Comparison of ENCODE assay signal across 8 mouse cellular contexts in genomic region chr11:102445891-102446361, GRCm38 (mm10). TPM values are rescaled to one million over a fixed set of nuclear protein-coding genes. Genes with fewer than 3 reads are reported as not detected.
DNase-seq lines count a peak whose midpoint lies in the region; ATAC-seq and TF ChIP-seq lines count a peak whose summit lies in the region.

No protein-coding gene starts in this region.

- peak; percentile 5; the same call in 1 of the 2 replicates for ATAC-seq in heart, embryonic 11.5 days (replicated peaks; ENCODE audit: insufficient number of reproducible peaks, low FRiP score, low TSS enrichment)
- peak; percentile 21 for ATAC-seq in neural tube, embryonic 15.5 days (ENCODE audit: low FRiP score)

- 10% methylated on average over 7 of the region's 7 CpGs for WGBS in heart, embryonic 11.5 days (ENCODE audit: insufficient replicate concordance)
- 10% methylated on average over 7 of the region's 7 CpGs for WGBS in neural tube, embryonic 15.5 days

- H3K9me3 ChIP-seq in heart, embryonic 11.5 days (replicated peaks; ENCODE audit: control insufficient read depth, low read length): no peaks in the 10 kb centered on the region
- H3K9me3 ChIP-seq in neural tube, embryonic 15.5 days (replicated peaks): no peaks in the 10 kb centered on the region

- H3K4me3 ChIP-seq in layer of hippocampus, adult 2 months: peak overlapping the region; percentile 85
- peak overlapping the region; percentile 87 for H3K4me3 ChIP-seq in heart, embryonic 11.5 days (ENCODE audit: low read depth, low read length)
- peak overlapping the region; percentile 96 for H3K4me3 ChIP-seq in neural tube, embryonic 15.5 days (replicated peaks)

- H3K4me1 ChIP-seq in heart, embryonic 11.5 days (ENCODE audit: control insufficient read depth, insufficient read depth, low read length): peaks cover 43% of the 10 kb centered on the region
- peaks cover 42% of the 10 kb centered on the region for H3K4me1 ChIP-seq in neural tube, embryonic 15.5 days

- peak in 1 of 2 experiments; percentile 36 for DNase-seq in layer of hippocampus, adult 2 months (ENCODE audit: low spot score in 2 of 2)
- DNase-seq in layer of hippocampus, adult 9-11 months: no peak
- peak; percentile 80 for DNase-seq in cerebellum, adult 9-11 months
- DNase-seq in kidney, postnatal 4 days: peak; percentile 78 to 83
- DNase-seq in c-Kit-positive CD71-positive TER-119-positive erythroid progenitor cells, embryonic 14.5 days (ENCODE audit: low spot score): no peak
- DNase-seq in urinary bladder, postnatal 14 days (ENCODE audit: low spot score): no peak

- H3K27me3 ChIP-seq in heart, embryonic 11.5 days (ENCODE audit: control insufficient read depth, insufficient read depth, low read length): peaks cover 8% of the 10 kb centered on the region
- H3K27me3 ChIP-seq in neural tube, embryonic 15.5 days (replicated peaks): 0 out of 2 replicates have a peak, but pooled peaks cover under 1% of the 10 kb centered on the region

- peak overlapping the region; percentile 97 for H3K27ac ChIP-seq in layer of hippocampus, adult 2 months
- peak overlapping the region; percentile 76 for H3K27ac ChIP-seq in heart, embryonic 11.5 days (ENCODE audit: low read depth, low read length)
- peak overlapping the region; percentile 98 for H3K27ac ChIP-seq in neural tube, embryonic 15.5 days (replicated peaks)

- no peak for TF ChIP-seq CTCF in layer of hippocampus, adult 2 months (conservative IDR thresholded peaks at IDR 0.05)

- peaks cover 7% of the 10 kb centered on the region for H3K36me3 ChIP-seq in heart, embryonic 11.5 days (ENCODE audit: control insufficient read depth, insufficient read depth, low read length)
- H3K36me3 ChIP-seq in neural tube, embryonic 15.5 days: peaks cover 26% of the 10 kb centered on the region

- H3K4me2 ChIP-seq in heart, embryonic 11.5 days: peak overlapping the region; percentile 94
- H3K4me2 ChIP-seq in neural tube, embryonic 15.5 days: peak overlapping the region; percentile 87

- 0 out of 2 replicates have a peak overlapping the region, but pooled peaks have one; percentile 43 for H3K9ac ChIP-seq in heart, embryonic 11.5 days (ENCODE audit: low read depth, low read length)
- H3K9ac ChIP-seq in neural tube, embryonic 15.5 days (replicated peaks): peak overlapping the region; percentile 100

RNA-seq across cellular contexts. Expression of gene Fam171a2, which starts 1.6 kb away (rescaled TPM):
- total RNA-seq in layer of hippocampus, adult 2 months (2021): 100 to 1,000 TPM in 1 of 2 experiments, 10 to 100 TPM in 1; 92.5 to 102 TPM
- 3.1 and 5.1 TPM in 2 replicates for polyA plus RNA-seq in heart, embryonic 11.5 days (2014; fragmentation: Nextera tagmentation; extraction: Ambion mirVana)
- polyA plus RNA-seq in neural tube, embryonic 15.5 days (2015; fragmentation: Nextera tagmentation; extraction: Ambion mirVana): 23.8 and 28.3 TPM in 2 replicates

RNA-seq across cellular contexts. Expression of gene Grn, which starts 15.8 kb away (rescaled TPM):
- 10 to 100 TPM; 60.6 to 66.4 TPM for total RNA-seq in layer of hippocampus, adult 2 months (2021)
- 110 and 113 TPM in 2 replicates for polyA plus RNA-seq in heart, embryonic 11.5 days (2014; fragmentation: Nextera tagmentation; extraction: Ambion mirVana)
- polyA plus RNA-seq in neural tube, embryonic 15.5 days (2015; fragmentation: Nextera tagmentation; extraction: Ambion mirVana): 92.1 and 96.3 TPM in 2 replicates

RNA-seq across cellular contexts. Expression of gene Itga2b, which starts 24.0 kb away (rescaled TPM):
- total RNA-seq in layer of hippocampus, adult 2 months (2021): 1 to 10 TPM; 2.3 to 3.5 TPM
- 8.5 and 15.8 TPM in 2 replicates for polyA plus RNA-seq in heart, embryonic 11.5 days (2014; fragmentation: Nextera tagmentation; extraction: Ambion mirVana)
- 8.0 and 9.6 TPM in 2 replicates for polyA plus RNA-seq in neural tube, embryonic 15.5 days (2015; fragmentation: Nextera tagmentation; extraction: Ambion mirVana)

RNA-seq across cellular contexts. Expression of gene Slc25a39, which starts 38.2 kb away (rescaled TPM):
- total RNA-seq in layer of hippocampus, adult 2 months (2021): 10 to 100 TPM; 62.5 to 62.6 TPM
- 274 and 281 TPM in 2 replicates for polyA plus RNA-seq in heart, embryonic 11.5 days (2014; fragmentation: Nextera tagmentation; extraction: Ambion mirVana)
- polyA plus RNA-seq in neural tube, embryonic 15.5 days (2015; fragmentation: Nextera tagmentation; extraction: Ambion mirVana): 161 and 175 TPM in 2 replicates

RNA-seq across cellular contexts. Expression of gene Rundc3a, which starts 52.7 kb away (rescaled TPM):
- 100 to 1,000 TPM; 482 to 488 TPM for total RNA-seq in layer of hippocampus, adult 2 months (2021)
- polyA plus RNA-seq in heart, embryonic 11.5 days (2014; fragmentation: Nextera tagmentation; extraction: Ambion mirVana): 1.3 TPM in 2 replicates
- polyA plus RNA-seq in neural tube, embryonic 15.5 days (2015; fragmentation: Nextera tagmentation; extraction: Ambion mirVana): 111 and 138 TPM in 2 replicates

Comparison
In these comparisons a context has a peak if more than half of its experiments do, and no peak if none do; other contexts are left out.
1. DNase-seq: peak in cerebellum, adult 9-11 months (single experiment) and kidney, postnatal 4 days (2 of 2); none in layer of hippocampus, adult 9-11 months (single experiment), c-Kit-positive CD71-positive TER-119-positive erythroid progenitor cells, embryonic 14.5 days (single experiment) and urinary bladder, postnatal 14 days (single experiment).
2. Peak in every context shown above with its lines, with median percentiles within 50 percentile points of each other: H3K27ac ChIP-seq and H3K4me3 ChIP-seq.